Mouse (Mus musculus) effector memory CD4-positive, alpha-beta T cell, adult 7 months (primary cell): ENCODE data around the gene Cd34. TPM values are rescaled to one million over a fixed set of nuclear protein-coding genes. Genes with fewer than 3 reads are reported as not detected.

ENCODE experiments used
- polyA plus RNA-seq: library from polyadenylated mRNA; unstranded; fragments of 100-300 nt; shearing (Covaris generic); gene quantifications from one replicate; pipeline ENCODE4 v1.2.1, GENCODE M21; 2017

Cd34 gene
- 0.84 TPM for polyA plus RNA-seq

DNA sequence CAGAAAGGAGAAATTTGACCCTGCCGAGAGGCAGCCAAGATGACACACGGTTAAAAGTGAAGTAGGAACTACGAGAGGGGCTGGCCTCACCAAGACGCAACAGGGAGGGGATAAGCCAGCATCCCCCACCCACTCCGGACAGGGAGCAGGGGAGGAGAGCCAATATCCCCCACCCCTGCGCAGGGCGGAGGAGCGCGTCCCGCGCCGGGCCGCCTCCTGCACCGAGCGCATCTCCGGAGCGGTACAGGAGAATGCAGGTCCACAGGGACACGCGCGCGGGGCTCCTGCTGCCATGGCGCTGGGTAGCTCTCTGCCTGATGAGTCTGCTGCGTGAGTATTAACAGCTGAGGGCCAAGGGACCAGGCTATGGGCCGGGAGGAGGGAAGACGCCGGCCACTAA lies at the start of gene Cd34:
Gene Cd34 (plus strand): TSS at position 105 of the 400 bp plus-strand sequence.

Other genes starting within 250 kb of the Cd34 start
- 1.1 TPM for gene Cd46, start 153.4 kb downstream of the Cd34 start, polyA plus RNA-seq
- 179 TPM for gene Cr1l, start 192.8 kb downstream of the Cd34 start, polyA plus RNA-seq
- gene Cr2, start 237.9 kb downstream of the Cd34 start, polyA plus RNA-seq = 0.51 TPM